Mouse (Mus musculus) forebrain, embryonic 15.5 days (tissue): Measurements from ENCODE around the gene Sp9. TPM values are rescaled to one million over a fixed set of nuclear protein-coding genes. Genes with fewer than 3 reads are reported as not detected.

Experiments used
- ATAC-seq: fragments of 200-750 bp; cut with Nextera tagmentation; replicated peaks from 2 replicates; pipeline ENCODE4 v1.8.0; 2017; ENCODE audit warnings: mild to moderate bottlenecking, moderate TSS enrichment, moderate library complexity
- H3K27ac ChIP-seq: fragments of 300-500 bp; sonication (generic); replicated peaks from 2 replicates; pipeline ENCODE4 v1.5.1; 2015; ENCODE audit warnings: mild to moderate bottlenecking, inconsistent platforms
- H3K27me3 ChIP-seq: fragments of 300-500 bp; sonication (generic); 2 replicates; pipeline ENCODE4 v1.6.1; 2015; ENCODE audit warnings: inconsistent platforms
- H3K36me3 ChIP-seq: fragments of 300-500 bp; sonication (generic); 2 replicates; pipeline ENCODE4 v1.6.1; 2015; ENCODE audit warnings: mild to moderate bottlenecking, inconsistent platforms
- H3K4me1 ChIP-seq: fragments of 300-500 bp; sonication (generic); 2 replicates; pipeline ENCODE4 v1.6.1; 2015; ENCODE audit warnings: inconsistent platforms
- H3K4me2 ChIP-seq: fragments of 300-500 bp; sonication (generic); replicated peaks from 2 replicates; pipeline ENCODE4 v1.6.1; 2015; ENCODE audit warnings: mild to moderate bottlenecking, inconsistent platforms
- H3K4me3 ChIP-seq: fragments of 300-500 bp; sonication (generic); 2 replicates; pipeline ENCODE4 v1.5.1; 2015; ENCODE audit warnings: mild to moderate bottlenecking, inconsistent platforms
- H3K9ac ChIP-seq: fragments of 300-500 bp; sonication (generic); replicated peaks from 2 replicates; pipeline ENCODE4 v1.6.1; 2015; ENCODE audit warnings: mild to moderate bottlenecking, inconsistent platforms
- H3K9me3 ChIP-seq: fragments of 300-500 bp; sonication (generic); 2 replicates; pipeline ENCODE4 v1.6.1; 2016; ENCODE audit warnings: inconsistent platforms
- WGBS: fragments of 180-500 bp; shearing (Covaris S2); methylation state at CpG from one replicate; pipeline ENCODE4 v1.1.7; 2015; ENCODE audit warnings: mixed read lengths; 5-methylcytosine and 5-hydroxymethylcytosine counted together
- polyA plus RNA-seq: library from polyadenylated mRNA; unstranded; fragments of >200 nt; fragmentation: Nextera tagmentation; extraction: Ambion mirVana; gene quantifications from 2 replicates; pipeline ENCODE4 v1.2.1, GENCODE M21; 2015

The Sp9 gene
- polyA plus RNA-seq, 1 experiment from 2014 or later, result 13.5 TPM

GRCm38 (mm10) chr2:73277021-73277708 lies 5.4 kb downstream of the Sp9 start:
- peaks cover 62% of the 10 kb centered on the region for H3K4me1 ChIP-seq
- 1% methylated on average over 38 of the region's 38 CpGs for WGBS
- ATAC-seq, result no peak
- peaks cover 29% of the 10 kb centered on the region; the same call in 1 of the 2 replicates for H3K27me3 ChIP-seq
- H3K9me3 ChIP-seq, result no peaks in the 10 kb centered on the region
- peak overlapping the region; percentile 43 for H3K9ac ChIP-seq
- peak overlapping the region; percentile 35 for H3K4me3 ChIP-seq
- H3K36me3 ChIP-seq, result no peaks in the 10 kb centered on the region
- peak overlapping the region; percentile 37 for H3K4me2 ChIP-seq
- H3K27ac ChIP-seq, result peak overlapping the region; percentile 85

GRCm38 (mm10) chr2:73277709-73278075 lies 6.0 kb downstream of the Sp9 start:
- Histone ChIP-seq H3K4me3 (peak overlapping the region; percentile 35), H3K4me2 (peak overlapping the region; percentile 37), H3K9me3 (no peaks in the 10 kb centered on the region), H3K9ac (peak overlapping the region; percentile 43), H3K4me1 (peaks cover 60% of the 10 kb centered on the region), H3K36me3 (no peaks in the 10 kb centered on the region), H3K27me3 (peaks cover 29% of the 10 kb centered on the region; the same call in 1 of the 2 replicates), H3K27ac (peak overlapping the region; percentile 85)
- 2% methylated on average over 18 of the region's 18 CpGs for WGBS
- ATAC-seq, result no peak

- H3K27me3 ChIP-seq, result peaks cover 29% of the 10 kb centered on the region; the same call in 1 of the 2 replicates
- peak overlapping the region; percentile 43; the same call in 1 of the 2 replicates for H3K9ac ChIP-seq
- peaks cover 54% of the 10 kb centered on the region for H3K4me1 ChIP-seq
- H3K36me3 ChIP-seq, result no peaks in the 10 kb centered on the region
- peak overlapping the region; percentile 35 for H3K4me3 ChIP-seq
- H3K4me2 ChIP-seq, result peak overlapping the region; percentile 41
- H3K27ac ChIP-seq, result peak overlapping the region; percentile 85
- 2% methylated on average over 20 of the region's 20 CpGs for WGBS
- ATAC-seq, result peak; percentile 69
- no peaks in the 10 kb centered on the region for H3K9me3 ChIP-seq
These were observed 6.6 kb downstream of the Sp9 start for GRCm38 (mm10) chr2:73278131-73278854.

- Histone ChIP-seq H3K9ac (peak overlapping the region; percentile 27), H3K9me3 (no peaks in the 10 kb centered on the region), H3K4me1 (peaks cover 48% of the 10 kb centered on the region), H3K27ac (peak overlapping the region; percentile 84), H3K4me2 (peak overlapping the region; percentile 41), H3K36me3 (no peaks in the 10 kb centered on the region), H3K4me3 (peak overlapping the region; percentile 24), H3K27me3 (peaks cover 29% of the 10 kb centered on the region; the same call in 1 of the 2 replicates)
- peak; percentile 39 for ATAC-seq
- WGBS, result under 1% methylated on average over 17 of the region's 17 CpGs
These were observed 7.1 kb downstream of the Sp9 start for GRCm38 (mm10) chr2:73278869-73279268.

- H3K36me3 ChIP-seq, result no peaks in the 10 kb centered on the region
- peak overlapping the region; percentile 24 for H3K4me3 ChIP-seq
- WGBS, result under 1% methylated on average over 31 of the region's 31 CpGs
- peak overlapping the region; percentile 27 for H3K9ac ChIP-seq
- H3K27ac ChIP-seq, result peak overlapping the region; percentile 84
- peaks cover 29% of the 10 kb centered on the region; the same call in 1 of the 2 replicates for H3K27me3 ChIP-seq
- H3K9me3 ChIP-seq, result no peaks in the 10 kb centered on the region
- H3K4me1 ChIP-seq, result peaks cover 42% of the 10 kb centered on the region
- no peak; the same call in 1 of the 2 replicates for ATAC-seq
- H3K4me2 ChIP-seq, result peak overlapping the region; percentile 41
These were observed 7.7 kb downstream of the Sp9 start for GRCm38 (mm10) chr2:73279271-73280038.

GRCm38 (mm10) chr2:73280356-73281047 lies 8.8 kb downstream of the Sp9 start:
- Histone ChIP-seq H3K4me1 (peaks cover 38% of the 10 kb centered on the region), H3K4me3 (peak overlapping the region; percentile 17), H3K27ac (peak overlapping the region; percentile 57), H3K27me3 (peaks cover 29% of the 10 kb centered on the region; the same call in 1 of the 2 replicates), H3K36me3 (no peaks in the 10 kb centered on the region), H3K9ac (peak overlapping the region; percentile 8; the same call in 1 of the 2 replicates), H3K4me2 (peak overlapping the region; percentile 40), H3K9me3 (no peaks in the 10 kb centered on the region)
- under 1% methylated on average over 33 of the region's 33 CpGs for WGBS
- ATAC-seq, result no peak

- Histone ChIP-seq H3K27me3 (peaks cover 29% of the 10 kb centered on the region; the same call in 1 of the 2 replicates), H3K27ac (0 out of 2 replicates have a peak overlapping the region, but pooled peaks have one; percentile 57), H3K4me3 (peak overlapping the region; percentile 17), H3K4me2 (peak overlapping the region; percentile 40), H3K4me1 (peaks cover 38% of the 10 kb centered on the region), H3K36me3 (no peaks in the 10 kb centered on the region), H3K9ac (peak overlapping the region; percentile 8; the same call in 1 of the 2 replicates), H3K9me3 (no peaks in the 10 kb centered on the region)
- no peak for ATAC-seq
- 13% methylated on average over 22 of the region's 22 CpGs for WGBS
These were observed 9.4 kb downstream of the Sp9 start for GRCm38 (mm10) chr2:73281048-73281661.

- no peak overlapping the region for H3K9ac ChIP-seq
- no peak for ATAC-seq
- H3K4me1 ChIP-seq, result peaks cover 38% of the 10 kb centered on the region
- WGBS, result 11% methylated on average over 7 of the region's 7 CpGs
- H3K36me3 ChIP-seq, result no peaks in the 10 kb centered on the region
- no peak overlapping the region for H3K4me3 ChIP-seq
- H3K27me3 ChIP-seq, result peaks cover 29% of the 10 kb centered on the region; the same call in 1 of the 2 replicates
- no peak overlapping the region for H3K27ac ChIP-seq
- no peaks in the 10 kb centered on the region for H3K9me3 ChIP-seq
- H3K4me2 ChIP-seq, result no peak overlapping the region
These were observed 10.0 kb downstream of the Sp9 start for GRCm38 (mm10) chr2:73281707-73282106.

- Histone ChIP-seq H3K4me1 (peaks cover 9% of the 10 kb centered on the region), H3K9ac (no peak overlapping the region), H3K27ac (no peak overlapping the region), H3K4me3 (no peak overlapping the region), H3K36me3 (0 out of 2 replicates have a peak, but pooled peaks cover 3% of the 10 kb centered on the region), H3K27me3 (peaks cover 12% of the 10 kb centered on the region; the same call in 1 of the 2 replicates), H3K4me2 (no peak overlapping the region), H3K9me3 (no peaks in the 10 kb centered on the region)
- 6% methylated on average over 2 of the region's 2 CpGs for WGBS
- ATAC-seq, result no peak
These were observed 13.9 kb downstream of the Sp9 start for GRCm38 (mm10) chr2:73285630-73286029.

GRCm38 (mm10) chr2:73291130-73291529 lies 19.4 kb downstream of the Sp9 start:
- Histone ChIP-seq H3K27me3 (no peaks in the 10 kb centered on the region), H3K4me1 (no peaks in the 10 kb centered on the region), H3K9ac (no peak overlapping the region), H3K36me3 (0 out of 2 replicates have a peak, but pooled peaks cover 8% of the 10 kb centered on the region), H3K4me3 (no peak overlapping the region), H3K9me3 (no peaks in the 10 kb centered on the region), H3K4me2 (no peak overlapping the region), H3K27ac (no peak overlapping the region)
- no peak for ATAC-seq
- 91% methylated on average over 4 of the region's 4 CpGs for WGBS

GRCm38 (mm10) chr2:73295023-73295422 lies 23.3 kb downstream of the Sp9 start:
- ATAC-seq, result no peak
- 90% methylated on average over 7 of the region's 7 CpGs for WGBS
- Histone ChIP-seq H3K27me3 (no peaks in the 10 kb centered on the region), H3K9me3 (no peaks in the 10 kb centered on the region), H3K4me3 (no peak overlapping the region), H3K9ac (no peak overlapping the region), H3K27ac (no peak overlapping the region), H3K4me2 (no peak overlapping the region), H3K36me3 (0 out of 2 replicates have a peak, but pooled peaks cover 7% of the 10 kb centered on the region), H3K4me1 (no peaks in the 10 kb centered on the region)
